Comparison of ENCODE assay signal across 29 mouse cellular contexts in genomic region chr5:92967906-92968305, GRCm38 (mm10).
"Had no signal": no experiment of that assay in that cellular context is flagged by ENCODE, and none has a peak within 500 bp of the region (broad histone marks: within the 10 kb centered on the region; RNA-seq: fewer than 3 reads in every experiment).

No protein-coding gene starts in this region.

- DNase-seq: heart, postnatal 10 days; heart, postnatal 14 days; heart, postnatal 36 days; kidney, adult 11 months; kidney, adult 18-20 months; kidney, adult 2 months; kidney, adult 8-10 months; kidney, adult 9 months; kidney, postnatal 10 days; kidney, postnatal 14 days; kidney, postnatal 25 days; kidney, postnatal 36 days; layer of hippocampus, adult 9-11 months; layer of hippocampus, postnatal 36 days had no signal

- H3K27ac ChIP-seq: heart, embryonic 13.5 days; heart, embryonic 15.5 days; hindbrain, embryonic 10.5 days; hindbrain, embryonic 12.5 days; hindbrain, embryonic 13.5 days; hindbrain, embryonic 14.5 days; hindbrain, embryonic 15.5 days; hindbrain, postnatal 0 days; intestine, embryonic 15.5 days; kidney, embryonic 15.5 days; kidney, postnatal 0 days; layer of hippocampus, adult 2 months; left cerebral cortex, adult 2 months had no signal

- H3K4me2 ChIP-seq: heart, embryonic 11.5 days; heart, embryonic 12.5 days; heart, embryonic 13.5 days; heart, embryonic 15.5 days; hindbrain, embryonic 12.5 days; hindbrain, embryonic 13.5 days; hindbrain, embryonic 14.5 days; hindbrain, embryonic 15.5 days; intestine, embryonic 15.5 days; kidney, embryonic 15.5 days had no signal

- H3K9ac ChIP-seq: heart, embryonic 12.5 days; heart, embryonic 13.5 days; heart, embryonic 15.5 days; hindbrain, embryonic 12.5 days; hindbrain, embryonic 13.5 days; hindbrain, embryonic 14.5 days; hindbrain, embryonic 15.5 days; intestine, embryonic 15.5 days; kidney, embryonic 15.5 days had no signal

- H3K4me1 ChIP-seq: hindbrain, embryonic 10.5 days; hindbrain, embryonic 12.5 days; hindbrain, embryonic 13.5 days; hindbrain, embryonic 15.5 days; intestine, embryonic 15.5 days; kidney, embryonic 15.5 days had no signal

- H3K9me3 ChIP-seq: heart, embryonic 12.5 days; heart, embryonic 13.5 days; heart, embryonic 15.5 days; hindbrain, embryonic 10.5 days; hindbrain, embryonic 12.5 days; hindbrain, embryonic 13.5 days; hindbrain, embryonic 15.5 days; intestine, embryonic 15.5 days; kidney, embryonic 15.5 days had no signal

- H3K4me3 ChIP-seq: heart, embryonic 12.5 days; heart, embryonic 13.5 days; heart, embryonic 15.5 days; hindbrain, embryonic 10.5 days; hindbrain, embryonic 12.5 days; hindbrain, embryonic 13.5 days; hindbrain, embryonic 15.5 days; intestine, embryonic 15.5 days; kidney, embryonic 15.5 days; layer of hippocampus, adult 2 months; left cerebral cortex, adult 2 months had no signal

- H3K36me3 ChIP-seq: hindbrain, embryonic 15.5 days had no signal

- H3K27me3 ChIP-seq: heart, embryonic 12.5 days; heart, embryonic 13.5 days; heart, embryonic 15.5 days; hindbrain, embryonic 12.5 days; hindbrain, embryonic 13.5 days; hindbrain, embryonic 15.5 days; intestine, embryonic 15.5 days; kidney, embryonic 15.5 days had no signal
